In genomic region chr10:108162297-108163020, GRCm38 (mm10) we compare ENCODE assay signal across 8 mouse cellular contexts. TPM values are rescaled to one million over a fixed set of nuclear protein-coding genes. Genes with fewer than 3 reads are reported as not detected.
DNase-seq lines count a peak whose midpoint lies in the region; ATAC-seq and TF ChIP-seq lines count a peak whose summit lies in the region.

No protein-coding gene starts in this region.

- H3K36me3 ChIP-seq in embryonic facial prominence, embryonic 14.5 days (ENCODE audit: control insufficient read depth, insufficient read depth, low read length) = no peaks in the 10 kb centered on the region
- H3K36me3 ChIP-seq in limb, embryonic 12.5 days = no peaks in the 10 kb centered on the region
- H3K36me3 ChIP-seq in midbrain, embryonic 13.5 days = no peaks in the 10 kb centered on the region
- H3K36me3 ChIP-seq in thymus, adult 2 months (ENCODE audit: control insufficient read depth, insufficient read depth, low read length) = no peaks in the 10 kb centered on the region

- no peaks in the 10 kb centered on the region for H3K9me3 ChIP-seq in embryonic facial prominence, embryonic 14.5 days (ENCODE audit: control insufficient read depth, low read length)
- H3K9me3 ChIP-seq in limb, embryonic 12.5 days = no peaks in the 10 kb centered on the region
- H3K9me3 ChIP-seq in midbrain, embryonic 13.5 days = no peaks in the 10 kb centered on the region

- CTCF ChIA-PET in Patski (lab: Charles Lee) = no interaction called here

- H3K27ac ChIP-seq in embryonic facial prominence, embryonic 14.5 days (replicated peaks; ENCODE audit: low read depth, low read length) = peak overlapping the region; percentile 97
- peak overlapping the region; percentile 98 for H3K27ac ChIP-seq in limb, embryonic 12.5 days
- peak overlapping the region; percentile 99 for H3K27ac ChIP-seq in midbrain, embryonic 13.5 days
- H3K27ac ChIP-seq in thymus, adult 2 months (ENCODE audit: control insufficient read depth, insufficient read depth, low read length) = peak overlapping the region; percentile 56

- no peak for TF ChIP-seq POLR2A in thymus, adult 2 months (IDR thresholded peaks at IDR 0.05; ENCODE audit: control insufficient read depth, extremely low read depth, insufficient read depth, low read length, poor library complexity)

- WGBS in embryonic facial prominence, embryonic 14.5 days = 0% methylated on average over 37 of the region's 79 CpGs
- WGBS in limb, embryonic 12.5 days = under 1% methylated on average over 62 of the region's 79 CpGs
- WGBS in midbrain, embryonic 13.5 days = under 1% methylated on average over 68 of the region's 79 CpGs
- under 1% methylated on average over 76 of the region's 79 CpGs for WGBS in thymus, adult 2 months

- POLR2A ChIA-PET in Patski (lab: Charles Lee) = no interaction called here

- H3K4me3 ChIP-seq in embryonic facial prominence, embryonic 14.5 days (ENCODE audit: low read depth, low read length) = peak overlapping the region; percentile 99
- H3K4me3 ChIP-seq in limb, embryonic 12.5 days (replicated peaks) = peak overlapping the region; percentile 98
- H3K4me3 ChIP-seq in midbrain, embryonic 13.5 days (replicated peaks) = peak overlapping the region; percentile 99
- H3K4me3 ChIP-seq in thymus, adult 2 months (ENCODE audit: control insufficient read depth, insufficient read depth, low read length) = peak overlapping the region; percentile 99

- DNase-seq in heart, adult 18-20 months = peak; percentile 29 to 72
- DNase-seq in heart, postnatal 10 days = no peak
- DNase-seq in Patski (ENCODE audit: low read depth, low spot score) = no peak
- peak; percentile 22 for DNase-seq in embryonic facial prominence, embryonic 14.5 days (ENCODE audit: low spot score)
- peak; percentile 23 for DNase-seq in heart, postnatal 25 days (ENCODE audit: low spot score)
- DNase-seq in thymus, adult 2 months = peak; percentile 52

- in situ Hi-C loops in Patski (cut with MboI; ENCODE audit: low pct_unique_long_range_greater_than_20kb) = loop anchor here (5.0 to 10.0 kb wide), 2 partner anchors 230 to 282 kb away; no protein-coding TSS in a partner anchor

- H3K27me3 ChIP-seq in Patski = no peaks in the 10 kb centered on the region
- no peaks in the 10 kb centered on the region for H3K27me3 ChIP-seq in embryonic facial prominence, embryonic 14.5 days (replicated peaks; ENCODE audit: control insufficient read depth, insufficient read depth, low read length)
- H3K27me3 ChIP-seq in limb, embryonic 12.5 days = no peaks in the 10 kb centered on the region
- no peaks in the 10 kb centered on the region for H3K27me3 ChIP-seq in midbrain, embryonic 13.5 days
- H3K27me3 ChIP-seq in thymus, adult 2 months (ENCODE audit: control insufficient read depth, insufficient read depth, low read length) = no peaks in the 10 kb centered on the region

- peak overlapping the region; percentile 99 for H3K9ac ChIP-seq in embryonic facial prominence, embryonic 14.5 days (ENCODE audit: low read depth, low read length)
- peak overlapping the region; percentile 98 for H3K9ac ChIP-seq in limb, embryonic 12.5 days (replicated peaks)
- peak overlapping the region; percentile 99 for H3K9ac ChIP-seq in midbrain, embryonic 13.5 days (replicated peaks)

- peaks cover 23% of the 10 kb centered on the region for H3K4me1 ChIP-seq in embryonic facial prominence, embryonic 14.5 days (ENCODE audit: control insufficient read depth, insufficient read depth, low read length)
- peaks cover 14% of the 10 kb centered on the region for H3K4me1 ChIP-seq in limb, embryonic 12.5 days (replicated peaks)
- H3K4me1 ChIP-seq in midbrain, embryonic 13.5 days (replicated peaks) = peaks cover 34% of the 10 kb centered on the region
- H3K4me1 ChIP-seq in thymus, adult 2 months (replicated peaks; ENCODE audit: control insufficient read depth, insufficient read depth, low read length) = peaks cover 8% of the 10 kb centered on the region; the same call in 1 of the 2 replicates

- peak; percentile 41 for ATAC-seq in Patski
- peak; percentile 34 for ATAC-seq in embryonic facial prominence, embryonic 14.5 days (ENCODE audit: low read depth)
- peak; percentile 38 for ATAC-seq in limb, embryonic 12.5 days (ENCODE audit: insufficient number of reproducible peaks, insufficient read depth, low FRiP score, low TSS enrichment, low read depth)
- ATAC-seq in midbrain, embryonic 13.5 days = peak; percentile 78

- no peak for TF ChIP-seq CTCF in Patski (IDR thresholded peaks at IDR 0.05)
- TF ChIP-seq CTCF in thymus, adult 2 months (IDR thresholded peaks at IDR 0.05; ENCODE audit: borderline replicate concordance, control insufficient read depth, extremely low read depth, insufficient read depth, low read length, poor library complexity) = no peak

- intact Hi-C loops in heart, postnatal 10 days (cut with DNase I) = loop anchor here (2.0 to 5.0 kb wide), 2 partner anchors 75 to 232 kb away; no protein-coding TSS in a partner anchor
- intact Hi-C loops in heart, postnatal 25 days (cut with DNase I) = loop anchor here (5.0 kb wide), 3 partner anchors 75 to 230 kb away; no protein-coding TSS in a partner anchor

- peak overlapping the region; percentile 74 for H3K4me2 ChIP-seq in embryonic facial prominence, embryonic 14.5 days (ENCODE audit: low read depth, low read length)
- peak overlapping the region; percentile 61 for H3K4me2 ChIP-seq in limb, embryonic 12.5 days
- H3K4me2 ChIP-seq in midbrain, embryonic 13.5 days (replicated peaks) = peak overlapping the region; percentile 75

RNA-seq across cellular contexts. Expression of gene Ppp1r12a, which starts 0.5 kb away (rescaled TPM):
- total RNA-seq in heart, adult 18-20 months (2021) = 10 to 100 TPM; 55.4 to 59.2 TPM
- total RNA-seq in heart, postnatal 10 days (2021) = 100 to 1,000 TPM; 114 to 115 TPM
- 68.9 TPM for polyA plus RNA-seq in Patski (2021)
- polyA plus RNA-seq in embryonic facial prominence, embryonic 14.5 days (2014; fragmentation: Nextera tagmentation; extraction: Ambion mirVana) = 71.9 and 74.5 TPM in 2 replicates
- 10 to 100 TPM; 58.1 to 61.7 TPM for total RNA-seq in heart, postnatal 25 days (2021)
- 77.8 and 82.4 TPM in 2 replicates for polyA plus RNA-seq in limb, embryonic 12.5 days (2016; fragmentation: Nextera tagmentation; extraction: Ambion mirVana)
- polyA plus RNA-seq in midbrain, embryonic 13.5 days (2015; fragmentation: Nextera tagmentation; extraction: Ambion mirVana) = 84.4 and 87.5 TPM in 2 replicates
- polyA plus RNA-seq in thymus, adult 2 months (2012; rRNA removed) = 28.2 and 29.2 TPM in 2 replicates

Comparison
In these comparisons a context has a peak if more than half of its experiments do, and no peak if none do; other contexts are left out.
1. DNase-seq: peak in heart, adult 18-20 months (2 of 2), embryonic facial prominence, embryonic 14.5 days (single experiment), heart, postnatal 25 days (single experiment) and thymus, adult 2 months (single experiment); none in heart, postnatal 10 days (0 of 2) and Patski (single experiment).
2. Peak in every context shown above with its lines, with median percentiles within 50 percentile points of each other: ATAC-seq, H3K27ac ChIP-seq, H3K4me2 ChIP-seq, H3K4me3 ChIP-seq and H3K9ac ChIP-seq.